Mouse (Mus musculus) hindbrain, embryonic 13.5 days (tissue): ENCODE measurements around the gene Ttc27. TPM values are rescaled to one million over a fixed set of nuclear protein-coding genes. Genes with fewer than 3 reads are reported as not detected.

Experiments used
- polyA plus RNA-seq: library from polyadenylated mRNA; unstranded; fragments of >200 nt; fragmentation: Nextera tagmentation; extraction: Ambion mirVana; gene quantifications from 2 replicates; pipeline ENCODE4 v1.2.1, GENCODE M21; 2015

Gene Ttc27
- polyA plus RNA-seq, 1 experiment from 2014 or later: 15.2 TPM

Other genes starting within 250 kb of the Ttc27 start
- gene Yipf4, start 228.2 kb upstream of the Ttc27 start, polyA plus RNA-seq: 49.1 and 52.1 TPM in 2 replicates
- 97.4 and 102 TPM in 2 replicates for gene Birc6, start 189.4 kb upstream of the Ttc27 start, polyA plus RNA-seq